Mouse (Mus musculus): ENCODE measurements around the gene Cc2d2a. TPM values are rescaled to one million over a fixed set of nuclear protein-coding genes. Genes with fewer than 3 reads are reported as not detected.

Cc2d2a gene
- polyA plus RNA-seq, 1 experiment from 2014 or later: 1.00 TPM

DNA sequence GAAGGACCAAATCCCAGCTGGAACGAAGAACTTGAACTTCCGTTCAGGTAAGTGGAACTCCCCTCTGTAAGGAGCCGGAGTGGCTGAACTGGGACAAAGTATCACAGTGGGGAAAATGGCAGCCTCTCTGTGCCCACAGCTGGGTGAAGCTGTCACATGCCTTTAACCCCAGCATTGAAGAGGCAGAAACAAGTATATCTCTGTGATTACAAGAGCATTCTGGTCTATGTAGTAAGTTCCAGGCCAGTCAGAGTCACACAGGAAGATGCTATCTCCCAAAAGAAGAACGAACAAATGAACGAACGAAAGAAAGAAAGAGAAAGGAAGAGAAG lies 60.3 kb downstream of the Cc2d2a start:
- Histone ChIP-seq H3K27me3 (ENCODE audit: insufficient read depth, low read length) (no peaks in the 10 kb centered on the region), H3K9me3 (ENCODE audit: low read length) (no peaks in the 10 kb centered on the region), H3K4me2 (ENCODE audit: low read depth, low read length) (no peak overlapping the region), H3K4me1 (ENCODE audit: insufficient read depth) (no peaks in the 10 kb centered on the region), H3K27ac (ENCODE audit: low read depth) (no peak overlapping the region), H3K4me3 (ENCODE audit: low read depth, low read length) (no peak overlapping the region), H3K9ac (replicated peaks) (no peak overlapping the region), H3K36me3 (replicated peaks; ENCODE audit: insufficient read depth, low read length) (no peaks in the 10 kb centered on the region; the same call in 1 of the 2 replicates)
- ATAC-seq: no peak
- no peak for DNase-seq
- no peak for TF ChIP-seq CTCF (IDR thresholded peaks at IDR 0.05; ENCODE audit: low read depth)
- TF ChIP-seq EP300 (IDR thresholded peaks at IDR 0.05; ENCODE audit: low read depth): no peak
- WGBS (ENCODE audit: insufficient replicate concordance): 84% methylated on average over 6 of the region's 6 CpGs

DNA sequence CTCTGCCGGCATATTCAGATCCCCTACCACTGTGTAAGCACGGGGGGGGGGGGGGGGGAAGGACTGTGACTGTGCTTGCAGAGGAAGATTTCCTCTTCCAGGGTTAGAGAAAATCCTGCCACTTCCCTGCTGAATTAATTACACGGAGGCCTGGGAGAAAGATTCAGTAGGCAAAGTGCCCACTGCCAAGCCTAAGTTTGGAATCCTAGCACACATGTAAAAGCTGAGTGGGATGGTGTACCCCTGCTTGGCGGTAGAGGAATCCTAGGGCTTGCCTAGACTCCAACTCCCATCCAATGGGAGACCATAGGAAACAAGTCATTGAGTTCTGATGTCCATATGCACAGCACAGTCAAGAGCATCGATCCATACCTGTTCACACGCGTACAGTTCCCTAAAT lies 61.7 kb downstream of the Cc2d2a start:
- no peaks in the 10 kb centered on the region for H3K36me3 ChIP-seq (replicated peaks; ENCODE audit: insufficient read depth, low read length)
- no peaks in the 10 kb centered on the region for H3K27me3 ChIP-seq (ENCODE audit: insufficient read depth, low read length)
- no peak overlapping the region for H3K4me3 ChIP-seq (ENCODE audit: low read depth, low read length)
- TF ChIP-seq EP300 (IDR thresholded peaks at IDR 0.05; ENCODE audit: low read depth) (no peak), CTCF (IDR thresholded peaks at IDR 0.05; ENCODE audit: low read depth) (no peak)
- no peaks in the 10 kb centered on the region for H3K9me3 ChIP-seq (ENCODE audit: low read length)
- no peaks in the 10 kb centered on the region for H3K4me1 ChIP-seq (ENCODE audit: insufficient read depth)
- DNase-seq: no peak
- no peak overlapping the region for H3K9ac ChIP-seq (replicated peaks)
- H3K27ac ChIP-seq (ENCODE audit: low read depth): no peak overlapping the region
- 81% methylated on average over 7 of the region's 7 CpGs for WGBS (ENCODE audit: insufficient replicate concordance)
- no peak for ATAC-seq
- H3K4me2 ChIP-seq (ENCODE audit: low read depth, low read length): no peak overlapping the region

- Histone ChIP-seq H3K4me2 (ENCODE audit: low read depth, low read length) (no peak overlapping the region), H3K4me1 (ENCODE audit: insufficient read depth) (no peaks in the 10 kb centered on the region), H3K9ac (replicated peaks) (no peak overlapping the region), H3K9me3 (ENCODE audit: low read length) (no peaks in the 10 kb centered on the region), H3K4me3 (ENCODE audit: low read depth, low read length) (no peak overlapping the region), H3K36me3 (replicated peaks; ENCODE audit: insufficient read depth, low read length) (no peaks in the 10 kb centered on the region), H3K27me3 (ENCODE audit: insufficient read depth, low read length) (no peaks in the 10 kb centered on the region), H3K27ac (ENCODE audit: low read depth) (no peak overlapping the region)
- ATAC-seq (no peak), DNase-seq (no peak)
- no peak for TF ChIP-seq EP300 (IDR thresholded peaks at IDR 0.05; ENCODE audit: low read depth)
- no peak for TF ChIP-seq CTCF (IDR thresholded peaks at IDR 0.05; ENCODE audit: low read depth)
- WGBS (ENCODE audit: insufficient replicate concordance): 78% methylated on average over 11 of the region's 11 CpGs
Measured at GRCm38 (mm10) chr5:43728375-43729165, 66.4 kb downstream of the Cc2d2a start.

GRCm38 (mm10) chr5:43732381-43732780 lies 70.2 kb downstream of the Cc2d2a start:
- H3K9ac ChIP-seq (replicated peaks): no peak overlapping the region
- ATAC-seq: no peak
- H3K9me3 ChIP-seq (ENCODE audit: low read length): no peaks in the 10 kb centered on the region
- no peaks in the 10 kb centered on the region for H3K4me1 ChIP-seq (ENCODE audit: insufficient read depth)
- H3K27me3 ChIP-seq (ENCODE audit: insufficient read depth, low read length): no peaks in the 10 kb centered on the region
- no peak for TF ChIP-seq EP300 (IDR thresholded peaks at IDR 0.05; ENCODE audit: low read depth)
- no peak for TF ChIP-seq CTCF (IDR thresholded peaks at IDR 0.05; ENCODE audit: low read depth)
- WGBS (ENCODE audit: insufficient replicate concordance): 79% methylated on average over 8 of the region's 8 CpGs
- no peak overlapping the region for H3K27ac ChIP-seq (ENCODE audit: low read depth)
- H3K36me3 ChIP-seq (replicated peaks; ENCODE audit: insufficient read depth, low read length): peaks cover 2% of the 10 kb centered on the region; the same call in 1 of the 2 replicates
- H3K4me3 ChIP-seq (ENCODE audit: low read depth, low read length): no peak overlapping the region
- H3K4me2 ChIP-seq (ENCODE audit: low read depth, low read length): no peak overlapping the region
- no peak for DNase-seq

DNA sequence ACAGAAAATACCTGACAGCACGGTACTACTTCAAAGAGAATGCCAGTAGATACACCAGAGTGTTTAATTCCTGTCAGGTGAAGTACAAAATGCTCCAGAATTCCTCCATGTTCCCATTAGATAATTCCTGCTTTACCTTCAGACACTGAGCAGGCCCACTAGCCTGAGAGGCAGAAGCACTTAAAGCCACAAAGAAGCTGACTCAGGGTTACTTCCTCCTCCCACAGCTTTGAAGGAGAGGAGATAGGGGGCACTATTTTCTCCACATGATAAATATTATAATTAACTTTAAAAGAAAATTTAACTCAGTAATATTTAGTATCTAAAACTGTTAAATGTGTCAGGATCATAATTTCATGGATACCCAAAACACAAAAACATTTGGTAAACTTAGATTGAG lies 82.0 kb downstream of the Cc2d2a start:
- no peak for TF ChIP-seq EP300 (IDR thresholded peaks at IDR 0.05; ENCODE audit: low read depth)
- TF ChIP-seq CTCF (IDR thresholded peaks at IDR 0.05; ENCODE audit: low read depth): no peak
- no peaks in the 10 kb centered on the region for H3K9me3 ChIP-seq (ENCODE audit: low read length)
- 88% methylated on average over 1 of the region's 1 CpGs for WGBS (ENCODE audit: insufficient replicate concordance)
- no peak overlapping the region for H3K27ac ChIP-seq (ENCODE audit: low read depth)
- no peak overlapping the region for H3K4me3 ChIP-seq (ENCODE audit: low read depth, low read length)
- no peaks in the 10 kb centered on the region for H3K27me3 ChIP-seq (ENCODE audit: insufficient read depth, low read length)
- no peaks in the 10 kb centered on the region for H3K4me1 ChIP-seq (ENCODE audit: insufficient read depth)
- H3K9ac ChIP-seq (replicated peaks): no peak overlapping the region
- no peak overlapping the region for H3K4me2 ChIP-seq (ENCODE audit: low read depth, low read length)
- DNase-seq (no peak), ATAC-seq (no peak)
- H3K36me3 ChIP-seq (replicated peaks; ENCODE audit: insufficient read depth, low read length): peaks cover 13% of the 10 kb centered on the region

- no peak overlapping the region for H3K27ac ChIP-seq (ENCODE audit: low read depth)
- no peaks in the 10 kb centered on the region for H3K9me3 ChIP-seq (ENCODE audit: low read length)
- no peak overlapping the region for H3K9ac ChIP-seq (replicated peaks)
- DNase-seq: no peak
- 66% methylated on average over 5 of the region's 5 CpGs for WGBS (ENCODE audit: insufficient replicate concordance)
- no peak overlapping the region for H3K4me3 ChIP-seq (ENCODE audit: low read depth, low read length)
- no peak for ATAC-seq
- no peaks in the 10 kb centered on the region for H3K27me3 ChIP-seq (ENCODE audit: insufficient read depth, low read length)
- no peaks in the 10 kb centered on the region for H3K4me1 ChIP-seq (ENCODE audit: insufficient read depth)
- peaks cover 19% of the 10 kb centered on the region for H3K36me3 ChIP-seq (replicated peaks; ENCODE audit: insufficient read depth, low read length)
- no peak overlapping the region for H3K4me2 ChIP-seq (ENCODE audit: low read depth, low read length)
- TF ChIP-seq CTCF (IDR thresholded peaks at IDR 0.05; ENCODE audit: low read depth): no peak
Measured at GRCm38 (mm10) chr5:43745156-43745555, 83.0 kb downstream of the Cc2d2a start.
